Mouse (Mus musculus) forebrain, postnatal 0 days (tissue): ENCODE measurements around the gene Lcp1. TPM values are rescaled to one million over a fixed set of nuclear protein-coding genes. Genes with fewer than 3 reads are reported as not detected.

Experiments
- ATAC-seq: fragments of 200-750 bp; cut with Nextera tagmentation; 2 replicates; pipeline ENCODE4 v1.8.0; 2017; ENCODE audit warnings: mild to moderate bottlenecking, moderate library complexity
- DNase-seq: peaks from one replicate; pipeline ENCODE4 v3.0.0-alpha.2; 2015
- H3K27ac ChIP-seq: fragments of 300-500 bp; sonication (generic); 2 replicates; pipeline ENCODE4 v1.5.1; 2014; ENCODE audit warnings: low read depth, mild to moderate bottlenecking, antibody characterized with exemption, low read length, moderate library complexity, mixed read lengths
- H3K27me3 ChIP-seq: fragments of 300-500 bp; sonication (generic); 2 replicates; pipeline ENCODE4 v1.6.1; 2014; ENCODE audit warnings: mild to moderate bottlenecking, low read length, mixed read lengths; ENCODE audit not compliant: insufficient read depth
- H3K36me3 ChIP-seq: fragments of 300-500 bp; sonication (generic); 2 replicates; pipeline ENCODE4 v1.6.1; 2014; ENCODE audit warnings: mild to moderate bottlenecking, moderate library complexity; ENCODE audit not compliant: insufficient read depth
- H3K4me1 ChIP-seq: fragments of 300-500 bp; sonication (generic); 2 replicates; pipeline ENCODE4 v1.6.1; 2014; ENCODE audit warnings: antibody characterized with exemption; ENCODE audit not compliant: insufficient read depth
- H3K4me2 ChIP-seq: fragments of 300-500 bp; sonication (generic); 2 replicates; pipeline ENCODE4 v1.6.1; 2014; ENCODE audit warnings: low read depth, mild to moderate bottlenecking, moderate library complexity
- H3K4me3 ChIP-seq: fragments of 300-500 bp; sonication (generic); 2 replicates; pipeline ENCODE4 v1.5.1; 2014; ENCODE audit warnings: low read depth, low read length, mixed read lengths
- H3K9ac ChIP-seq: fragments of 300-500 bp; sonication (generic); 2 replicates; pipeline ENCODE4 v1.6.1; 2014; ENCODE audit warnings: mild to moderate bottlenecking
- H3K9me3 ChIP-seq: fragments of 300-500 bp; sonication (generic); 2 replicates; pipeline ENCODE4 v1.6.1; 2016; ENCODE audit warnings: low read length
- CTCF ChIP-seq: sonication (generic); IDR thresholded peaks from 2 replicates; pipeline ENCODE4 v1.5.1; 2016; ENCODE audit warnings: antibody characterized with exemption, control low read depth, low read depth
- WGBS: fragments of 180-500 bp; shearing (Covaris S2); extraction: QIAGEN DNeasy Blood & Tissue Kit; methylation state at CpG from one replicate; pipeline ENCODE4 v1.1.7; 2014; 5-methylcytosine and 5-hydroxymethylcytosine counted together
- polyA plus RNA-seq: library from polyadenylated mRNA; unstranded; fragments of >200 nt; fragmentation: Nextera tagmentation; extraction: Ambion mirVana; gene quantifications from 2 replicates; pipeline ENCODE4 v1.2.1, GENCODE M21; 2015
- total RNA-seq: library from RNA; depleted of rRNA; stranded (reverse); fragments of >200 nt; gene quantifications from 2 replicates; pipeline ENCODE4 v1.2.3, GENCODE M21; 2014

Gene Lcp1
- total and polyA plus RNA-seq, 2 experiments from 2014 or later: 7.4 to 7.5 TPM

DNA sequence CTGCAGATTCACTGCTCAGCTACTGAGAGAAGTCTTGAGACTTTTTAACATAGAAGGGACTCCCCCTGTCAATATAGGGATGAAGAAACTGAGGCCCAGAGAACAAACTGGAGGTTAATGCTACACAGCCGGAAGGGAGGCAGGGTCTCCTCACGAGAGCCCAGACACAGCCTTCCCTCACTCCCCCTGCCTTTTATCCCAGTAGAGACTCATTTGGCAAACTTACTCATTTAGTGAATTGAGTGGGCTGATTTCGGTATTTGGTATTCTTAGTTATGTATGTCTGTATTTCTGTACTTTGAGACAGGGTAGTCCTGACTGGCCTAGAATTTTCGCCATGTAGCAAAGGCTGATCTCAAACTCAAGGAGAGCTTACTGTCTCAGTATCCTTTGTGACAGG lies 59.8 kb downstream of the Lcp1 start:
- no peak overlapping the region for H3K4me2 ChIP-seq
- DNase-seq (no peak), ATAC-seq (no peak)
- H3K27ac ChIP-seq: no peak overlapping the region
- H3K4me1 ChIP-seq: no peaks in the 10 kb centered on the region
- no peaks in the 10 kb centered on the region for H3K9me3 ChIP-seq
- TF ChIP-seq CTCF: no peak
- H3K4me3 ChIP-seq: no peak overlapping the region
- no peak overlapping the region for H3K9ac ChIP-seq
- H3K36me3 ChIP-seq: no peaks in the 10 kb centered on the region
- WGBS: 83% methylated on average over 4 of the region's 4 CpGs
- no peaks in the 10 kb centered on the region for H3K27me3 ChIP-seq

DNA sequence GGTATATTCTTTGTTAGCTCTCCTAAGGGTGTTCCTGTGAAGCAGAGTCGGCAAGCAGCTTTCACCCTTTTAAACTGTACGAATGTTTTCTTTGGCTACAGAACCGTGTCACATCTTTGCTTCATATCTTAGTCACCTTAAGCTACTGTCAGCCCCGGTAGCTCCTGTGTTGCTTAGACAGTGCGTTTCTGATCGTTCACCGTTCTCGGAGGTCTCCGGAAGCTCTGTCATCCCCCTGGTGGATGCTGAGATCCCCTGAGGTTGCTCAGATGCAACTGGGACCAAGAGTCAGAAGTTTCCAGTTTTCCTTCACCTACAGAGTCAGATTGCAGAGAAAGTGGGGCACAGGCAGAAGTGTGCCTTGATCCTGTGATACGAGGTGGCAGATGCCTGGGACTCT lies 61.5 kb downstream of the Lcp1 start:
- no peaks in the 10 kb centered on the region for H3K9me3 ChIP-seq
- no peak overlapping the region for H3K4me2 ChIP-seq
- H3K4me3 ChIP-seq: no peak overlapping the region
- TF ChIP-seq CTCF: no peak
- WGBS: 91% methylated on average over 10 of the region's 10 CpGs
- H3K9ac ChIP-seq: no peak overlapping the region
- DNase-seq (no peak), ATAC-seq (no peak)
- no peaks in the 10 kb centered on the region for H3K27me3 ChIP-seq
- no peaks in the 10 kb centered on the region for H3K36me3 ChIP-seq
- no peaks in the 10 kb centered on the region for H3K4me1 ChIP-seq
- no peak overlapping the region for H3K27ac ChIP-seq

DNA sequence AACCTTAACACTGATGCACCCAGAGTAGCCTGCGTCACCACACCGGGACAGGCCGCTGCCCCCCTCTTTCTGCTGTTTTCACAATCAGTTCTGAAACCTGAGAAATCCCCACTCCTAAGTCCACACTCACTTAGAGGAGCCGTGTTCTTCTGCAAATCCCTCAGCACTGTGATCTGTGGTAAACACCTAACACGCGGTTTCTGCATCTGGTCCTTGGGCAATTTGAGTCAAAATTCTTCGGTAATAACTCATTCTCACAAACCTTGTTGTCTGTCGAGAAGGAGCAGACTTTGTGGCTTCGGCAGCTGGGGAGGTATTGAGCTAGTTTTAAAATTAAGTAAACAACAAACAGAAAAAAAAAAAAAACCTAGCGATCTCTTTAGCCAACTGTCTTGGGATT lies 62.0 kb downstream of the Lcp1 start:
- Histone ChIP-seq H3K9ac (no peak overlapping the region), H3K4me1 (no peaks in the 10 kb centered on the region), H3K27me3 (no peaks in the 10 kb centered on the region), H3K9me3 (no peaks in the 10 kb centered on the region), H3K36me3 (no peaks in the 10 kb centered on the region), H3K4me3 (no peak overlapping the region), H3K4me2 (no peak overlapping the region), H3K27ac (no peak overlapping the region)
- ATAC-seq (no peak), DNase-seq (no peak)
- WGBS: 89% methylated on average over 10 of the region's 10 CpGs
- TF ChIP-seq CTCF: no peak

DNA sequence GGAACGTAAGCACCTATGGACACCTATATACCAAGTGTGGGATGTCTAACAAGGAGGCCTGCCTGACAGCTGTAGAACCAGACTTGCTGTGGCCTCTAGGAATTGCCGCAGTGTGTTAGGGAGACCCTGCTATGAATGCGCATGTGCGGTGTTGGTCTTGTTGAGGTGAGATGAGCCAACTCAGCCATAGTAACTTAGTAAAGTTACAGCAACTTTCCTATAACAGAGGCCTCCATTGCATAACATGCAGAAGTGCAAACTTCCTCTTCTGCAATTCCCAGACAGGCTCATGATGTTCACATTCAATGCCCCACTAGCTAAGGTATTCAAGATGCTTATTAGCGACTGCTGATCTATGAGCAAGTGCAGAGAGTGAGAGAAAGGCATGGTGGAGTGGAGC lies 64.6 kb downstream of the Lcp1 start:
- WGBS: 94% methylated on average over 5 of the region's 5 CpGs
- no peak for TF ChIP-seq CTCF
- Histone ChIP-seq H3K4me3 (no peak overlapping the region), H3K9ac (no peak overlapping the region), H3K4me1 (no peaks in the 10 kb centered on the region), H3K27me3 (no peaks in the 10 kb centered on the region), H3K36me3 (no peaks in the 10 kb centered on the region), H3K9me3 (no peaks in the 10 kb centered on the region), H3K27ac (no peak overlapping the region), H3K4me2 (no peak overlapping the region)
- ATAC-seq (no peak), DNase-seq (no peak)

DNA sequence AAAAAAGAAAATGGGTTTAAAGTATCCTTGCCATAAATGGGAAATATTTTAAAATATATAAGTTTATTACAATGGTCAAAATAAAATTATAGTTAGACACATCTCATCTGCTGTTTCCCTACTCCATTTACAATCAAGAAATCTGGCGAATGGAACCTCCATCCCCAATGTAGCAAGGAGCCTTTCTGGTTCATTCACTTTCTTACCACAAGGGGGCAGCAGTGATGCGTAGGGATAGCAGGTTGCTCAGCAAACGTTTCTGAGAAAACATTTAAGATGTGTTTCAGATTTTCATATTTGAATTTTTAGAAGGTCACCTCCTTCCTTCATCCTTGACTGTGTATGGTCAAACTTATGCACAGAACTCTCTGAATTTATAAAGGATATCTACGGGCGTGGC lies 66.1 kb downstream of the Lcp1 start:
- Histone ChIP-seq H3K27me3 (no peaks in the 10 kb centered on the region), H3K4me3 (no peak overlapping the region), H3K4me2 (no peak overlapping the region), H3K27ac (no peak overlapping the region), H3K9ac (no peak overlapping the region), H3K36me3 (no peaks in the 10 kb centered on the region), H3K9me3 (no peaks in the 10 kb centered on the region), H3K4me1 (no peaks in the 10 kb centered on the region)
- peak; percentile 97 for TF ChIP-seq CTCF
- ATAC-seq: peak; percentile 47; the same call in 1 of the 2 replicates
- 38% methylated on average over 5 of the region's 5 CpGs for WGBS
- peak; percentile 92 for DNase-seq

DNA sequence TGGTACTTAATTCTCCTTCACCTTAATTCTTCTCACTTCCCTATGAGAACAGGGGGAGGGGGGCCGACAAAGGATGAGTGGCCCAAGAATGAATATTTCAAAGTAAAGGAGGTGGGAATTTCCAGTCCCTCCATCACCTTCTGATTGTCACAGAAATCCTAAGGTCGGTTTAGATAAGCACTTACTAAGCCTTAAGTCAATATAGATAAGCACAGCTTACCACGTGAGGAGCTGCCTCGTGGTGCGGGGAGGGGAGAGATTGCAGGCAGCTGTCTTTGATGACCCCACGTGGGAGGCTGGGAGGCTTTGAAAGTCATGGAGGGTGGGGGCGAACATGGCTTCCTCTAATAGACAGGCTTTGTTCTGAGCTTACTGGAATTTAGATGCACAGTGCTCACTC lies 66.8 kb downstream of the Lcp1 start:
- no peak overlapping the region for H3K9ac ChIP-seq
- no peak overlapping the region for H3K27ac ChIP-seq
- no peak overlapping the region for H3K4me2 ChIP-seq
- no peak overlapping the region for H3K4me3 ChIP-seq
- H3K4me1 ChIP-seq: no peaks in the 10 kb centered on the region
- no peak for DNase-seq
- no peaks in the 10 kb centered on the region for H3K36me3 ChIP-seq
- WGBS: 69% methylated on average over 7 of the region's 7 CpGs
- H3K9me3 ChIP-seq: no peaks in the 10 kb centered on the region
- no peak for ATAC-seq
- no peak for TF ChIP-seq CTCF
- H3K27me3 ChIP-seq: no peaks in the 10 kb centered on the region

DNA sequence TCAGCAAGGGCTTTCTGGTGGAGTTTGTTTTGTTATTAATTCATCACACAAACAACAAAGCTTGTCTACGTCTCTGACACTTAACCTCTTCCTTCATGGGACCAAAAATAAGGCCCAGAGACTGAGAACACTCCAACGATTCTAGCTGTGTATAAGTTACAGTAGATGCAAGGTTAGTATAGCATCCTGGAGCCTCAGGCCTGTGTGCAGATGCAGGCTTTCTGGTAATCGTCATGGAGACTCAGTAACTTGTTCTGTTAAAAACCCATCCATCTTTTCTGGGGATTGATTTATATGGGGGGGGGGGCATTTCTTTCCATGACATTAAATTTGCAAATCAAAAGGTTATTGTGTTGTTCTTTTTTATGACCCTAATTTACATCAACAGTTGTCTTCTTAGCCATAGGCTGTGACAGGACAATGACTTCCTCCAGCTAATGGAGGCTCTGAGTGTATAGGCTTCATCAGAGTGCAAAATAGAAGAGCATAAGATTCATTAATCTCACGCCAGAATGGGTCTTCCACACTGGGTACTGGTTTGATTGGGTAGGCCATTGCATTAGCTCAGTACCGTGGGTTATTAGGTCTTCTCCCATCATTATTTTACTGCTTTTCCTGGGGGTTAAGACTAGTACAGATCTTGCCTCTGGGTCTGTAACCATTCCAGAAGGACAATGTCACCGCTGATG lies 74.6 kb downstream of the Lcp1 start:
- 75% methylated on average over 6 of the region's 6 CpGs for WGBS
- TF ChIP-seq CTCF: no peak

DNA sequence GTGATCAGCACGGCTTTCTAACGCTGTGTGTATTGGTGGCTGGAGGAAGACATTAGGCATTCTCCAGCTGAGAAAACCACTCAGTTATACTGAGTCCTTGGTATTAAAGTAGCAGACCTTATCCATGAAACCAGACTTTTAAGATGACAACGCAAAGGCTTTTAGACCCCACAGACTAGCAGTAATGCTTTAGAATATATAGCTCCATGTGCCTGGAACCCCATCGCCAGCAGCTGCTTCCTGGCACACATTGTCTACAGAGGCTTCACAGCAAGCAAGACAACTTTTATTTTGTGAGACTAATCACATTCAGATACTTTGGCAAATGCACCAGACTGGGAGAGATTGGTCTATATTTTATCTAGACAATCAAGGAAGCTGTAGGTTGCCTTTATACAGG lies 75.4 kb downstream of the Lcp1 start:
- H3K36me3 ChIP-seq: no peaks in the 10 kb centered on the region
- H3K9me3 ChIP-seq: no peaks in the 10 kb centered on the region
- H3K4me1 ChIP-seq: no peaks in the 10 kb centered on the region
- H3K9ac ChIP-seq: no peak overlapping the region
- TF ChIP-seq CTCF: no peak
- no peaks in the 10 kb centered on the region for H3K27me3 ChIP-seq
- H3K27ac ChIP-seq: no peak overlapping the region
- WGBS: 90% methylated on average over 4 of the region's 4 CpGs
- H3K4me3 ChIP-seq: no peak overlapping the region
- DNase-seq (no peak), ATAC-seq (no peak)
- no peak overlapping the region for H3K4me2 ChIP-seq

More for the DNA sequence above, 74.6 kb downstream of the Lcp1 start:
- Histone ChIP-seq H3K4me1 (no peaks in the 10 kb centered on the region), H3K27me3 (no peaks in the 10 kb centered on the region), H3K4me3 (no peak overlapping the region), H3K9ac (no peak overlapping the region), H3K4me2 (no peak overlapping the region), H3K9me3 (no peaks in the 10 kb centered on the region), H3K36me3 (no peaks in the 10 kb centered on the region), H3K27ac (no peak overlapping the region)
- ATAC-seq: no peak
- no peak for DNase-seq
